Mouse (Mus musculus) ES-E14 (cell line): ENCODE data around the gene Mrpl45.

Experiments used
- CHD2 ChIP-seq: IDR thresholded peaks from 2 replicates; pipeline ENCODE4 v1.6.1; 2014; ENCODE audit warnings: mild to moderate bottlenecking, low read depth, low read length, inconsistent platforms
- HCFC1 ChIP-seq: IDR thresholded peaks from 2 replicates; pipeline ENCODE4 v1.6.1; 2012; ENCODE audit warnings: low read length, inconsistent platforms, borderline replicate concordance; ENCODE audit not compliant: insufficient read depth
- MAFK ChIP-seq: IDR thresholded peaks from 2 replicates; pipeline ENCODE4 v1.6.1; 2014; ENCODE audit warnings: mild to moderate bottlenecking, low read depth, low read length, inconsistent platforms; ENCODE audit not compliant: insufficient read depth
- ZC3H11A ChIP-seq: IDR thresholded peaks from 2 replicates; pipeline ENCODE4 v1.6.1; 2012; ENCODE audit warnings: low read depth, mild to moderate bottlenecking, inconsistent platforms, low read length, borderline replicate concordance
- ZNF384 ChIP-seq: IDR thresholded peaks from 2 replicates; pipeline ENCODE4 v1.6.1; 2012; ENCODE audit warnings: low read depth, low read length, inconsistent platforms

GRCm38 (mm10) chr11:97343619-97344018 lies 28.1 kb downstream of the Mrpl45 start:
- TF ChIP-seq MAFK (no peak), HCFC1 (no peak), ZNF384 (no peak), CHD2 (no peak), ZC3H11A (no peak)
